8 mouse cellular contexts compared by ENCODE assay signal in genomic region chr11:100758707-100759610, GRCm38 (mm10). TPM values are rescaled to one million over a fixed set of nuclear protein-coding genes. Genes with fewer than 3 reads are reported as not detected.
DNase-seq lines count a peak whose midpoint lies in the region; ATAC-seq and TF ChIP-seq lines count a peak whose summit lies in the region.

No protein-coding gene starts in this region.

- ATAC-seq in heart, embryonic 13.5 days (ENCODE audit: extremely low read depth, insufficient number of reproducible peaks, low FRiP score, low TSS enrichment), result no peak

- DNase-seq in left cerebral cortex, adult 2 months (ENCODE audit: extremely low spot score in 1 of 2, low spot score in 2 of 2), result no peak
- no peak for DNase-seq in left cerebral cortex, postnatal 36 days (ENCODE audit: low spot score in 2 of 2)
- peak; percentile 66 for DNase-seq in adrenal gland, postnatal 25 days
- peak; percentile 35 to 80 for DNase-seq in kidney, postnatal 36 days
- DNase-seq in midbrain, embryonic 10.5 days (ENCODE audit: low spot score), result peak; percentile 73
- DNase-seq in thymus, postnatal 0 days (ENCODE audit: low spot score), result peak; percentile 51
- DNase-seq in layer of hippocampus, adult 8-10 months (ENCODE audit: low spot score in 2 of 2), result no peak

- H3K4me1 ChIP-seq in heart, embryonic 13.5 days, result peaks cover 15% of the 10 kb centered on the region
- H3K4me1 ChIP-seq in midbrain, embryonic 10.5 days, result peaks cover 32% of the 10 kb centered on the region

- H3K9ac ChIP-seq in heart, embryonic 13.5 days, result no peak overlapping the region

- 4% methylated on average over 34 of the region's 35 CpGs for WGBS in heart, embryonic 13.5 days
- under 1% methylated on average over 35 of the region's 35 CpGs for WGBS in midbrain, embryonic 10.5 days

- TF ChIP-seq CTCF in left cerebral cortex, adult 2 months (IDR thresholded peaks at IDR 0.05), result no peak; the same call in 1 of the 2 replicates

- H3K4me2 ChIP-seq in heart, embryonic 13.5 days, result peak overlapping the region; percentile 62

- intact Hi-C loops in left cerebral cortex, adult 2 months (cut with DNase I), result no loop called here
- intact Hi-C loops in left cerebral cortex, postnatal 36 days (cut with DNase I), result no loop called here

- H3K27ac ChIP-seq in left cerebral cortex, adult 2 months, result peak overlapping the region; percentile 69
- no peak overlapping the region for H3K27ac ChIP-seq in heart, embryonic 13.5 days (replicated peaks)
- H3K27ac ChIP-seq in midbrain, embryonic 10.5 days (replicated peaks), result peak overlapping the region; percentile 79

- peak overlapping the region; percentile 51 for H3K4me3 ChIP-seq in left cerebral cortex, adult 2 months
- H3K4me3 ChIP-seq in heart, embryonic 13.5 days, result peak overlapping the region; percentile 39
- peak overlapping the region; percentile 60 for H3K4me3 ChIP-seq in midbrain, embryonic 10.5 days

- peaks cover 92% of the 10 kb centered on the region for H3K27me3 ChIP-seq in heart, embryonic 13.5 days (replicated peaks)
- peaks cover 63% of the 10 kb centered on the region for H3K27me3 ChIP-seq in midbrain, embryonic 10.5 days (ENCODE audit: low read depth, poor library complexity, severe bottlenecking)

- H3K36me3 ChIP-seq in heart, embryonic 13.5 days, result no peaks in the 10 kb centered on the region
- no peaks in the 10 kb centered on the region for H3K36me3 ChIP-seq in midbrain, embryonic 10.5 days

- H3K9me3 ChIP-seq in heart, embryonic 13.5 days, result no peaks in the 10 kb centered on the region
- no peaks in the 10 kb centered on the region for H3K9me3 ChIP-seq in midbrain, embryonic 10.5 days (replicated peaks)

RNA-seq across cellular contexts. Expression of gene Kcnh4, which starts 0.8 kb away (rescaled TPM):
- total RNA-seq in left cerebral cortex, adult 2 months (2021), result 10 to 100 TPM; 17.2 to 18.4 TPM
- 10 to 100 TPM; 12.6 to 19.1 TPM for total RNA-seq in left cerebral cortex, postnatal 36 days (2021)
- 0.21 TPM in 1 of 2 replicates, not detected in the other for total RNA-seq in adrenal gland, postnatal 25 days (2021)
- not detected in 2 replicates for polyA plus RNA-seq in heart, embryonic 13.5 days (2015; fragmentation: Nextera tagmentation; extraction: Ambion mirVana)
- polyA plus RNA-seq in midbrain, embryonic 10.5 days (2016; fragmentation: Nextera tagmentation; extraction: Ambion mirVana), result 1.1 and 2.6 TPM in 2 replicates
- 0.03 TPM in 1 of 2 replicates, not detected in the other for polyA plus RNA-seq in thymus, postnatal 0 days (2015; fragmentation: Nextera tagmentation; extraction: Ambion mirVana)
- total RNA-seq in layer of hippocampus, adult 8-10 months (2022), result 1 to 10 TPM; 2.3 to 3.4 (median 2.7) TPM

RNA-seq across cellular contexts. Expression of gene Hcrt, which starts 3.8 kb away (rescaled TPM):
- total RNA-seq in left cerebral cortex, adult 2 months (2021), result not detected
- under 1 TPM; 0.59 to 0.77 TPM for total RNA-seq in left cerebral cortex, postnatal 36 days (2021)
- total RNA-seq in adrenal gland, postnatal 25 days (2021), result not detected in 2 replicates
- not detected in 2 replicates for polyA plus RNA-seq in heart, embryonic 13.5 days (2015; fragmentation: Nextera tagmentation; extraction: Ambion mirVana)
- polyA plus RNA-seq in midbrain, embryonic 10.5 days (2016; fragmentation: Nextera tagmentation; extraction: Ambion mirVana), result 0.26 TPM in 1 of 2 replicates, not detected in the other
- polyA plus RNA-seq in thymus, postnatal 0 days (2015; fragmentation: Nextera tagmentation; extraction: Ambion mirVana), result 0.34 and 0.54 TPM in 2 replicates
- total RNA-seq in layer of hippocampus, adult 8-10 months (2022), result not detected

RNA-seq across cellular contexts. Expression of gene Ghdc, which starts 11.8 kb away (rescaled TPM):
- 1 to 10 TPM; 7.3 TPM for total RNA-seq in left cerebral cortex, adult 2 months (2021)
- 1 to 10 TPM; 6.6 to 8.0 TPM for total RNA-seq in left cerebral cortex, postnatal 36 days (2021)
- total RNA-seq in adrenal gland, postnatal 25 days (2021), result 21.0 and 32.1 TPM in 2 replicates
- 6.0 and 7.2 TPM in 2 replicates for polyA plus RNA-seq in heart, embryonic 13.5 days (2015; fragmentation: Nextera tagmentation; extraction: Ambion mirVana)
- polyA plus RNA-seq in midbrain, embryonic 10.5 days (2016; fragmentation: Nextera tagmentation; extraction: Ambion mirVana), result 3.9 and 4.4 TPM in 2 replicates
- polyA plus RNA-seq in thymus, postnatal 0 days (2015; fragmentation: Nextera tagmentation; extraction: Ambion mirVana), result 2.4 and 2.7 TPM in 2 replicates
- total RNA-seq in layer of hippocampus, adult 8-10 months (2022), result 1 to 10 TPM; 6.2 to 7.7 (median 6.9) TPM

RNA-seq across cellular contexts. Expression of gene Rab5c, which starts 20.9 kb away (rescaled TPM):
- 100 to 1,000 TPM; 139 to 142 TPM for total RNA-seq in left cerebral cortex, adult 2 months (2021)
- total RNA-seq in left cerebral cortex, postnatal 36 days (2021), result 100 to 1,000 TPM; 138 to 156 TPM
- total RNA-seq in adrenal gland, postnatal 25 days (2021), result 160 and 171 TPM in 2 replicates
- 13.4 and 13.6 TPM in 2 replicates for polyA plus RNA-seq in heart, embryonic 13.5 days (2015; fragmentation: Nextera tagmentation; extraction: Ambion mirVana)
- polyA plus RNA-seq in midbrain, embryonic 10.5 days (2016; fragmentation: Nextera tagmentation; extraction: Ambion mirVana), result 14.8 and 15.4 TPM in 2 replicates
- polyA plus RNA-seq in thymus, postnatal 0 days (2015; fragmentation: Nextera tagmentation; extraction: Ambion mirVana), result 35.8 and 38.6 TPM in 2 replicates
- total RNA-seq in layer of hippocampus, adult 8-10 months (2022), result 100 to 1,000 TPM; 134 to 163 (median 148) TPM

RNA-seq across cellular contexts. Expression of gene Hspb9, which starts 45.3 kb away (rescaled TPM):
- not detected for total RNA-seq in left cerebral cortex, adult 2 months (2021)
- total RNA-seq in left cerebral cortex, postnatal 36 days (2021), result not detected
- not detected in 2 replicates for total RNA-seq in adrenal gland, postnatal 25 days (2021)
- 0.21 TPM in 1 of 2 replicates, not detected in the other for polyA plus RNA-seq in heart, embryonic 13.5 days (2015; fragmentation: Nextera tagmentation; extraction: Ambion mirVana)
- 0.26 and 0.29 TPM in 2 replicates for polyA plus RNA-seq in midbrain, embryonic 10.5 days (2016; fragmentation: Nextera tagmentation; extraction: Ambion mirVana)
- 0.18 TPM in 1 of 2 replicates, not detected in the other for polyA plus RNA-seq in thymus, postnatal 0 days (2015; fragmentation: Nextera tagmentation; extraction: Ambion mirVana)
- not detected for total RNA-seq in layer of hippocampus, adult 8-10 months (2022)

Comparison
In these comparisons a context has a peak if more than half of its experiments do, and no peak if none do; other contexts are left out.
1. DNase-seq: peak in adrenal gland, postnatal 25 days (single experiment), kidney, postnatal 36 days (2 of 2), midbrain, embryonic 10.5 days (single experiment) and thymus, postnatal 0 days (single experiment); none in left cerebral cortex, adult 2 months (0 of 2), left cerebral cortex, postnatal 36 days (0 of 2) and layer of hippocampus, adult 8-10 months (0 of 2).
2. Peak in every context shown above with its lines, with median percentiles within 50 percentile points of each other: H3K4me3 ChIP-seq.